Mouse (Mus musculus) kidney, adult 2 months (tissue): ENCODE results near the gene Cdc16.

Experiments used
- CTCF ChIP-seq: fragments of 200-500 bp; conservative IDR thresholded peaks from 2 replicates; pipeline ENCODE4 v1.5.1; 2011; ENCODE audit warnings: low read depth, mild to moderate bottlenecking, control low read depth, low read length, moderate library complexity, mixed read lengths; ENCODE audit not compliant: insufficient read depth, insufficient read length
- POLR2A ChIP-seq: fragments of 200-500 bp; IDR thresholded peaks from one replicate; pipeline ENCODE4 v1.6.1; 2011; ENCODE audit warnings: low read depth, low read length, control low read depth

GRCm38 (mm10) chr8:13793746-13794101 is 36.2 kb downstream of the Cdc16 start:
- TF ChIP-seq CTCF (no peak), POLR2A (no peak)
